Mouse (Mus musculus): Measurements from ENCODE around the gene Mybpc2. TPM values are rescaled to one million over a fixed set of nuclear protein-coding genes. Genes with fewer than 3 reads are reported as not detected.

Mybpc2 gene
- 0.13 and 0.15 TPM in 2 replicates for polyA plus RNA-seq (2015; fragmentation: Nextera tagmentation; extraction: Ambion mirVana)

DNA sequence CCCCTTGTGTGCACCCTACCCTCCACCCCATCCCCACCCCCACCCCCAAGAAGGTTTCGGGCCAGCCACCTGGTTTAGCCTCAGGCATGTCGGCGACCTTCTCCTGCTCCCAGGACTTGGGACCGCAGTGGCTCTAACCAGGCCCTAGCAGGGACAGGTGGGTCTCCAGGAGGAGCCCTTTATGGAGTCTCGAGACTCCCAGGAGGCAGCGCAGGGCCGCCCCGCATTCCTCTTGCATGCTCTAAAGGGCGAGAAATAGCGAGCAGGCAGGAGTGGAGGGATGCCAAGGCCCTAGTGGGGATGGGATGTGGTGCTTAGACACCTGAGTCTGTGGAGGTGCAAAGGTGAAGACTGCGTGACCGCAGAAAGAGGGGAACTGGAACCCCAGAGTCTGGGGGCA, at the start of gene Mybpc2:
Gene Mybpc2, minus strand, starts transcription at position 155 of the 400 bp plus-strand sequence.
- H3K9ac ChIP-seq (replicated peaks), result 0 out of 2 replicates have a peak within 1 kb of the TSS, but pooled peaks have one; percentile 1
- no peak for ATAC-seq (replicated peaks)
- H3K27ac ChIP-seq (replicated peaks), result no peak within 1 kb of the TSS
- no peak within 1 kb of the TSS for H3K4me3 ChIP-seq
- H3K9me3 ChIP-seq, result no peaks in the 10 kb centered on the region
- peaks cover 21% of the 10 kb centered on the region for H3K4me1 ChIP-seq
- H3K4me2 ChIP-seq (replicated peaks), result peak within 1 kb of the TSS; percentile 15
- H3K27me3 ChIP-seq, result peaks cover 15% of the 10 kb centered on the region; the same call in 1 of the 2 replicates
- no peaks in the 10 kb centered on the region for H3K36me3 ChIP-seq
- 39% methylated on average over 12 of the region's 12 CpGs for WGBS

DNA sequence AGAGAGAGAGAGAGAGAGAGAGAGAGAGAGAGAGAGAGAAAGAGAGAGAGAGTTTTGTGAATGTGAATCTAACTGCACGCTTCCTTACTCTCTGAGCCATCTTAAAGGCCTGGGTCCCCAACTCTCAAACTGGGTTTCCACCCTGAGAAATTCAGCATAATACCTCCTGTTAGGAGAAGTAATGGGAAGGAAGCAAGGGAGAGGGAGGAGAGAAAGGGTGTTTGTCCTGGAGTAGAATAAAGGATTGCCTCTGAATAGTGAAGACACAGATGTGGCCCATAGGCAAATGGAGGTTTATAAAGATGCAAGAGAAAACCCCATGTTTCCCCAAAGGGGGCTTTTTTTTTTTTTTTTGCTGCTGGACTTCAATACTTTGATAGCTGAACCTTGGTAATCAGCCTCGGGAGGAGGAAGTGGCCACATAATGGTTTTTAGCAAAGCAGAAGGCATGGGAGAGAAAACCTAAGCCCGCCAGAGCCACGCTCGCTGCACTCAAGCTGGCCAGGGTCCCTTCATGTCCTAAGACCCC, 48.6 kb upstream of the Mybpc2 start:
- H3K4me1 ChIP-seq, result no peaks in the 10 kb centered on the region
- H3K4me3 ChIP-seq, result no peak overlapping the region
- no peak overlapping the region for H3K27ac ChIP-seq (replicated peaks)
- WGBS, result 79% methylated on average over 5 of the region's 5 CpGs
- no peaks in the 10 kb centered on the region for H3K9me3 ChIP-seq
- H3K27me3 ChIP-seq, result no peaks in the 10 kb centered on the region
- no peak for ATAC-seq (replicated peaks)
- no peaks in the 10 kb centered on the region for H3K36me3 ChIP-seq
- no peak overlapping the region for H3K4me2 ChIP-seq (replicated peaks)
- H3K9ac ChIP-seq (replicated peaks), result no peak overlapping the region

DNA sequence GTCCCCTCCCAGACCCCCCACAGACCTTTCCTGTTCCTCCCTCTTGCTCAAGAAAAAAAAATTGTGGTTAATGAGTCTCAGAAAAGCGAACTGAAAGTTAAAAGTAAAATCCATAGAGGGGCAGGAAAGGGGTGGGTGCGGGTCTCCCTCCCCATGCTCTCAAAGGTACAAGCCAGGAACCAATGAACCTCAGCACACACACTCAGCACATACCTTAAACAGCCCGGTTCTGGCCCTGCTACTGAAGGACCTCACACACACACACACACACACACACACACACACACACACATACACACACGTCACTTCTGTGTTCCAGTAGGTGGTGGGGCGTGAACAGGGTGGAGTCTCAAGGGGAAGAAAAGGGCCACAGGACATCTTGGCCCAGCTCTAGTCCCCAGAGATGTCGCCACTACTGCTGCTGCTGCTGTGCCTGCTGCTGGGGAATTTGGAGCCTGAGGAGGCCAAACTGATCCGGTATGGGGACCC, 47.8 kb upstream of the Mybpc2 start, which contains the start of gene Napsa:
Gene Napsa, plus strand, starts transcription at position 168 of the 489 bp plus-strand sequence.
- no peaks in the 10 kb centered on the region for H3K9me3 ChIP-seq
- no peak for ATAC-seq (replicated peaks)
- no peak within 1 kb of the TSS for H3K4me2 ChIP-seq (replicated peaks)
- 25% methylated on average over 7 of the region's 7 CpGs for WGBS
- no peaks in the 10 kb centered on the region for H3K4me1 ChIP-seq
- H3K27ac ChIP-seq (replicated peaks), result no peak within 1 kb of the TSS
- H3K4me3 ChIP-seq, result no peak within 1 kb of the TSS
- no peaks in the 10 kb centered on the region for H3K27me3 ChIP-seq
- no peak within 1 kb of the TSS for H3K9ac ChIP-seq (replicated peaks)
- no peaks in the 10 kb centered on the region for H3K36me3 ChIP-seq

DNA sequence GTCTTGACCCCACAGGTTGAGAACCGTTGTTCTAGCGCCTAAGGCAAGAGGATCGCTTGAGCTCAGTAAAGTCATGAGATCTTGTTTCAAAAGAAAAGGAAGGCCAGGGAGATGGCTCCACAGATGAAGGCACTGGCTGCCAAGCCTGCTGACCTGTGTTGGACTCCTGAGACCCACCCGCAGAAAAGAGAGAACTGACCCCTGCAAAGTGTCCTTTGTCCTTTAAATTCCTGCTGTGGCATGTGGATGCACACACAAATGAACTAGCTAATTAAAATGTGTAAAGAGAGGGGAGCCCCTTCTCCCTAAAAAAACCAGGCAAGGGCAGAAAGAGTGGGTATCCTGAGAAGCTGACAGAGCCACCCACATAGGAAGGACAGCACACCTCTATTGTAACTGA, 47.4 kb upstream of the Mybpc2 start:
- Histone ChIP-seq H3K27ac (replicated peaks) (no peak overlapping the region), H3K9ac (replicated peaks) (no peak overlapping the region), H3K9me3 (no peaks in the 10 kb centered on the region), H3K36me3 (no peaks in the 10 kb centered on the region), H3K4me1 (no peaks in the 10 kb centered on the region), H3K27me3 (no peaks in the 10 kb centered on the region), H3K4me3 (no peak overlapping the region), H3K4me2 (replicated peaks) (no peak overlapping the region)
- 32% methylated on average over 4 of the region's 4 CpGs for WGBS
- no peak for ATAC-seq (replicated peaks)

DNA sequence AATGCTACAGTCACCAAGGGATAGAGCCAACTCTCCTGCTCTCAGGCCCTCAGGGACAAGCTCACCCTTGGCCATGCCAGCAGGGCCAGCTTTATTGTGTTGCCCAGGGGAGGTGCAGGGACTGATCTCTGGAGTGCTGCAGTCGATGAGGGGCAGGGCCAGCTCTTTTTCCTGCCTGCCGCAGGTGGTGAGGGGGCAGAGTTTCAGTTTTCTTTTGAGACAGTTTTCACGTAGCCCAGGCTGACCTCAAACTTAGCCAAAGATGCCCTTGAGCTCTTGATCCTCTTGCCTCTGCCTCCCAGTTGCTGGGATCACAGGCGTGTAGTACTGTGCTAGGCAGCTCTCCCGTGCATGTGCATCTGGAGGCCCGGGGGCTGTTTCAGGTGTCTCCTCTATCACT, 46.5 kb upstream of the Mybpc2 start:
- 82% methylated on average over 6 of the region's 6 CpGs for WGBS
- no peaks in the 10 kb centered on the region for H3K9me3 ChIP-seq
- no peaks in the 10 kb centered on the region for H3K36me3 ChIP-seq
- no peak overlapping the region for H3K27ac ChIP-seq (replicated peaks)
- ATAC-seq (replicated peaks), result no peak
- no peaks in the 10 kb centered on the region for H3K27me3 ChIP-seq
- H3K4me3 ChIP-seq, result no peak overlapping the region
- no peak overlapping the region for H3K4me2 ChIP-seq (replicated peaks)
- no peak overlapping the region for H3K9ac ChIP-seq (replicated peaks)
- no peaks in the 10 kb centered on the region for H3K4me1 ChIP-seq

DNA sequence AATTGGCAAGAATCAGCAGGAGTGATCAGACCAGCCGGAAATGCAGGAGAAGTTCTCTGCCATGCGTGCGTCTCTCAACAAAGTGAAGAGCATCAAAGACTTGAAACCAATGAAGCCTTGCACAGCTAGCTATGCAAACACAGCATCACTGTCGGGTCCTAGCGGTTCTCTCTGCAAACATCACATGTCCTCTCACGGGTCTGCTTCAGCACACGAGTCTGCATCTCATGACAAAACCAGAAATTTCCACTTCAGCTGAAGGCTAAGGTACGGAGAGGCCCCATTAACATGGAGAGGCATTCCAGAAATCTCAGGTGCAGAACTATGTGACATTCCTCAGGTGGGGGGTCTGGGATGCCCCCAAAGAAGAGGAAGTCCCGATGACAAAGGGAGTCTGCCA, 44.3 kb upstream of the Mybpc2 start:
- Histone ChIP-seq H3K27ac (replicated peaks) (no peak overlapping the region), H3K27me3 (no peaks in the 10 kb centered on the region), H3K4me2 (replicated peaks) (no peak overlapping the region), H3K9me3 (no peaks in the 10 kb centered on the region), H3K4me3 (no peak overlapping the region), H3K36me3 (no peaks in the 10 kb centered on the region), H3K4me1 (no peaks in the 10 kb centered on the region), H3K9ac (replicated peaks) (no peak overlapping the region)
- no peak for ATAC-seq (replicated peaks)
- WGBS, result 77% methylated on average over 9 of the region's 9 CpGs

DNA sequence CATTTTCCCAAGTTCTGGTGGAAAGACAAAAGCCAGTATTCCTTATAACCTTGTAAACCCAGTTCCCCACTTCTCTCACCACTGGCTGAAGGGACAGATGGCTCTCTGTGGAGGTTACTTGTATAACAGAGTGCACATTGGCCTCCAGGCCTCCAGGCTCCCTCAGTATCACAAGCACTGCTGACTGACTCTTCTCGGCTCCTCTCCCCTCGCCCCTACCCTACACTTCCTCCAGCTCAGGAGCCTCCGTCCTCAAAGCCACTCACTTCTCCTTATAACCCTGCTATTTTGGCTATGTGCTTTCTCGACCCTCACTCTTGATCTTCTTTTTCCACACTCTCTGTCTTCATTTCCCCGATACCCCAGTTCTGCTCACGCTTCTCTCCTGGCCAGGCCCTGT, 41.0 kb upstream of the Mybpc2 start:
- H3K4me3 ChIP-seq, result no peak overlapping the region
- ATAC-seq (replicated peaks), result no peak

DNA sequence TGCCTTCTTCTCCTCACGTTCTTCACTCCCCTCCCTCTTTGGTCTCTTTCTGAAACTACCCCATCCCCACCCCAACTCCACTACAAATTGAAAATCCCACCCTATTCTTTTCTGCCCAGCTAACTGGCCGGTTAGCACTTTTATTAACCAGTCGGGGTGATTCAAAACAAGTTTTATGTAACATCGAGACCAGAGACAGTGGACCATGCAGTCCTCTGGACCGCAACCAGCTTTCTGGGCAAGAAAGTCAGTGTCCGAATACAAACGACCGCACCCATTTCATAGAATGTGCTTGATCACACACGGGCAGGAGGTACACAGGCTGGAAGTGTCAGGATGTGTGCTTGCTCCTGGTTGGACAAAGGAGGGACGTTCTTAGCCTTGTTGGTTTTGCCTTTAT, 40.0 kb upstream of the Mybpc2 start:
- no peak overlapping the region for H3K9ac ChIP-seq (replicated peaks)
- H3K4me2 ChIP-seq (replicated peaks), result no peak overlapping the region
- no peaks in the 10 kb centered on the region for H3K36me3 ChIP-seq
- WGBS, result 85% methylated on average over 10 of the region's 10 CpGs
- H3K4me3 ChIP-seq, result no peak overlapping the region
- H3K9me3 ChIP-seq, result no peaks in the 10 kb centered on the region
- H3K27me3 ChIP-seq, result no peaks in the 10 kb centered on the region
- H3K27ac ChIP-seq (replicated peaks), result no peak overlapping the region
- H3K4me1 ChIP-seq, result no peaks in the 10 kb centered on the region
- ATAC-seq (replicated peaks), result no peak

More for the DNA sequence above, 41.0 kb upstream of the Mybpc2 start:
- H3K27me3 ChIP-seq, result no peaks in the 10 kb centered on the region
- no peaks in the 10 kb centered on the region for H3K36me3 ChIP-seq
- H3K9ac ChIP-seq (replicated peaks), result no peak overlapping the region
- H3K4me1 ChIP-seq, result no peaks in the 10 kb centered on the region
- H3K27ac ChIP-seq (replicated peaks), result no peak overlapping the region
- H3K4me2 ChIP-seq (replicated peaks), result no peak overlapping the region
- 74% methylated on average over 6 of the region's 6 CpGs for WGBS
- H3K9me3 ChIP-seq, result no peaks in the 10 kb centered on the region

DNA sequence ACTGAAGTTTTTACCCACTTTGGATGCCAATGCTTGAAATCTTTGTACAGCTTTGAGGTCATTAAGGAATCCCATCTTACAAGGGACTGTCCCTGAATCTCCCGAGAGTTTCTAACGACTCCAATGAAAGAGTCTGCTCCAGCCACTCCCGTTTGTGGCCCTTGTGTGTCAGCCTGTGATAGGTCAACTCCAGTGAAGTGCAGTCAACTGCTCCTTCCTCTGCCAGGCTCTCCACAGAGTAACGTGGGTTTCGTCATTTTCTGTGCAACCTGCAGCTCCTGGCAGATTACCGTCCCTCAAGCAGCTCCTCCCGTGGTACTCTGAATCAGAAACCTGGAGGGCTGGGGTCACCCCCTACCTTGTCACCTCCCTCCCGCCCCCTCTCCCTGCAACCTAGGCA, 38.8 kb upstream of the Mybpc2 start:
- H3K36me3 ChIP-seq, result no peaks in the 10 kb centered on the region
- H3K4me1 ChIP-seq, result no peaks in the 10 kb centered on the region
- no peaks in the 10 kb centered on the region for H3K9me3 ChIP-seq
- H3K27me3 ChIP-seq, result no peaks in the 10 kb centered on the region
- WGBS, result 47% methylated on average over 8 of the region's 8 CpGs
- H3K27ac ChIP-seq (replicated peaks), result no peak overlapping the region
- no peak overlapping the region for H3K9ac ChIP-seq (replicated peaks)
- no peak overlapping the region for H3K4me2 ChIP-seq (replicated peaks)
- ATAC-seq (replicated peaks), result no peak
- no peak overlapping the region for H3K4me3 ChIP-seq

DNA sequence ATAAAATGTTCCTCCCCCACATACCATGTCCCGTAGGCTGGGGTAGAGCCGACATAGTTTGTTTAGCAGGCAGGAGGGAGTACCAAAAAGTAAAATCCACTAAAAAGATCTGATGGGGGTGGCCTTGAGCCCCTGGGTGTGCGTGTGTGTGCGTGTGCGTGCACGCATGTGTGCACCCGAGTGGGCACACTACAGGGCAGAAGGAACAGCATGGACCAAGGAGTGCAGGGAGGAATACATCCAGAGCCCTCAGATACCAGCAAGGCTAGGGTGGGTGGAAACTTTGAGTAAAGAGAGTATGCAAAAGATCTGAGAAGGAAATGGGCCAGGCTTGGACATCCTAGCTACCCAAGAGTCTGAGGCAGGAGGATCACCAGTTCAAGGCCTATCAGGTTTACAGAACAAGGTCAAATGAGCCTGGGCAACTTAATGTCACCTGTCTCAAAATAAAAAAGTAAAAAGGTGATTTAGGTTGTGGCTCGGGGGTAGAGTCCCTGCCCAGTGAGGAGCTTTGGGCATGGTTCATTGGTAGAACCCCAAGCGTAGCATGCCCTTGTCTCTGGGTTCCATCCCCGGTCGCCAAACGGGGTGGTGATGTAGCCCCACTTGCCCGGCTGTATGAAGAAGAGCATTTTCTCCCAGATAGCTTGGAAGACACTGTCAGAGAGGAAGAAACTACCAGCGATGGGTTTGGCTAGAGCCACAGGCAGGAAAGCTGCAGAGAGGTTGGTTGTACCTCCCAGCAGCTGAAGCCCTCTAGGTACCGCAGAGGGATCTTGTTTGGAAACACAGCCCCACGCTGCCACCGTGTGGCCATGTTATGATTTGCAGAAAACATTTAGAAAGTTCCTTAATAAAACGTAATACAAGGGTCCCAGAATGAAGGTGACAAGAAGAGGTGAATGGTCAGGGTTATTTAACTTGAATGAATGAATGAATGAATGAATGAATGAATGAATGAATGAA, 36.3 kb upstream of the Mybpc2 start:
- WGBS, result 53% methylated on average over 18 of the region's 18 CpGs
- no peak overlapping the region for H3K4me2 ChIP-seq (replicated peaks)
- no peaks in the 10 kb centered on the region for H3K36me3 ChIP-seq
- peak; percentile 64 for ATAC-seq (replicated peaks)
- no peaks in the 10 kb centered on the region for H3K4me1 ChIP-seq
- no peaks in the 10 kb centered on the region; the same call in 1 of the 2 replicates for H3K27me3 ChIP-seq
- no peak overlapping the region for H3K4me3 ChIP-seq
- no peaks in the 10 kb centered on the region for H3K9me3 ChIP-seq
- H3K27ac ChIP-seq (replicated peaks), result no peak overlapping the region
- no peak overlapping the region for H3K9ac ChIP-seq (replicated peaks)

DNA sequence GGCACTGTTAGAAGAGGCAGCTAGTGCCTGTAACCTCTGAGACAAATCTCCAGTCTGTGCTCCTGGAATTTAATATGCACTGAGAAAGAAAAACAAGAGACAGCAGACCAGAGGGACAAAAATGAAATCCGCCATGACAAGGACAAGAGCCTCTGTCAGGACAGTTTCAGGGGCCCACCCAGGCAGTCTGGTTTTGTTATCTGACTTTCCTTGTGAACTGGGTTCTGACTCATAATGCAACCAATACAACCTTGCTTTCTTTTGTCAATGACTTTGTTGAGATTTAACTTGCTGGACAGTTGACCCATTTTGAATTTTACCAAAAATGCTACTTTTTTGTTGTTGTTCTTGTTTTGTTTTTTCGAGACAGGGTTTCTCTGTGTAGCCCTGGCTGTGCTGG, 33.2 kb upstream of the Mybpc2 start:
- Histone ChIP-seq H3K4me2 (replicated peaks) (no peak overlapping the region), H3K4me1 (peaks cover 12% of the 10 kb centered on the region), H3K36me3 (no peaks in the 10 kb centered on the region), H3K4me3 (no peak overlapping the region), H3K9me3 (no peaks in the 10 kb centered on the region), H3K27me3 (peaks cover 2% of the 10 kb centered on the region; the same call in 1 of the 2 replicates), H3K27ac (replicated peaks) (no peak overlapping the region), H3K9ac (replicated peaks) (no peak overlapping the region)
- ATAC-seq (replicated peaks), result no peak
- WGBS, result 68% methylated on average over 2 of the region's 2 CpGs

DNA sequence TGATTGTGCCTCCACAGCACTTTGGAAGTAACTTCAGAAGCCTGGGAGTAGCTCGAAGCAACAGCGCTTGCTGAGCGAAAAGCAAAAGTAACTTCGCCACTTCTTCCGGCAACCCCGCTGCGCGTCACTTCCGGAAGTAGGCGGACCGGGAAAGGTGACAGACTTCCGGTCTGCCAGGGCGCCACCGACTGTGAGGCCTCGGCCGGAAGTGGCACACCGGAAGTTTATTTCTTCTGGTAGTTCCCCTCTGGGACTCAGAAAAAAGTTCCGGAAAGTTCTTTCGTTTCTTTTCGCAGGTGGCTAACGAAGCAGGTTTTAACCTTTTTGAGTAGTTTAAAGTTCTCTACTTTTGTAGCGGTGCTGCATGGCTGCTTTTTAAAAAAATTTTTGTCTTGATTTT, 29.4 kb upstream of the Mybpc2 start, which contains the start of gene Nr1h2:
Gene Nr1h2, minus strand, starts transcription at position 126 of the 400 bp plus-strand sequence.
- Histone ChIP-seq H3K9me3 (no peaks in the 10 kb centered on the region), H3K4me1 (peaks cover 14% of the 10 kb centered on the region), H3K4me3 (peak within 1 kb of the TSS; percentile 65), H3K27ac (replicated peaks) (peak within 1 kb of the TSS; percentile 86), H3K9ac (replicated peaks) (peak within 1 kb of the TSS; percentile 39), H3K36me3 (peaks cover 24% of the 10 kb centered on the region), H3K27me3 (peaks cover 2% of the 10 kb centered on the region; the same call in 1 of the 2 replicates), H3K4me2 (replicated peaks) (peak within 1 kb of the TSS; percentile 67)
- peak; percentile 69 for ATAC-seq (replicated peaks)
- under 1% methylated on average over 22 of the region's 22 CpGs for WGBS

Data from forebrain, embryonic 15.5 days (tissue).